Mouse (Mus musculus) c-Kit-negative CD71-positive TER-119-positive erythroid progenitor cells, embryonic 14.5 days (primary cell): ENCODE measurements around the gene Nrxn2.

Source experiments
- DNase-seq: peaks from one replicate; pipeline ENCODE4 v3.0.0-alpha.2; 2013; ENCODE audit warnings: low read depth, low spot score

Gene Nrxn2

GRCm38 (mm10) chr19:6416894-6417761, 1.4 kb upstream of the Nrxn2 start:
- no peak for DNase-seq

GRCm38 (mm10) chr19:6418984-6419692, 607 bp downstream of the Nrxn2 start:
- DNase-seq, result no peak

- DNase-seq, result no peak
Observed at GRCm38 (mm10) chr19:6419805-6420310, 1.3 kb downstream of the Nrxn2 start.

DNA sequence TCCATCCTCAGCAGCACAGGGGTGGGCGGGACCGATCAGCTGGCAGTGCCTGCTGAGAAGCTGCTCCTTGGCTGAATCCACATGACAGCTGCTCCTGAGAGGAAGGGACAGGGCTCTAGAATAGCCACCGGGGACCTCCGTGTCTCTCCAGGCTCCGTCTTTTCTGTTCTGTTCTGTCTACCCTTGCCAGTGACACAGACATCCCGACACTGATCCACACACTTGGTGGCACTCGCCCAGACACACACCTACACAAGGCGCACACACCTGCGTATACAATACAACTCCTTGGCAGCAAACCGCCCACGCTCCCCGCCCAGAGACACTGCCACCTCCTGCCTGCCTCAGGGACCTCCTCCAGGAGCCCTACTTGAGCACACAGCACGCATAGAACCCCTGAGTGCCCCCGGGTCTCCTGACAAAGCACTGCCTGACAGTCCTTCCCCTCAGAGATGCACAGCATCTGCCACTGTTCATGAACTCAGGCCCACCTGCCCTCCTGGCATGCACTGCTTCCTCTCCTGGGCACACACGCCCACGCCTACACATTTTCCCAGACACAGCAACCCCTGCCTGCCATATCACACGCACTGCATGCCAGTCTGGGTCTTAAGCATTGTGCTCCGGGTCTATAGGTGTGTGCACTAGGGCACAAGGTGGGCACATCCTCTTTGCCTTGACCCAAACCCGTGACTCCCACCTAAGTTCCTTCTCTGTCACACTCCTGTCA, 2.1 kb downstream of the Nrxn2 start:
- no peak for DNase-seq

DNA sequence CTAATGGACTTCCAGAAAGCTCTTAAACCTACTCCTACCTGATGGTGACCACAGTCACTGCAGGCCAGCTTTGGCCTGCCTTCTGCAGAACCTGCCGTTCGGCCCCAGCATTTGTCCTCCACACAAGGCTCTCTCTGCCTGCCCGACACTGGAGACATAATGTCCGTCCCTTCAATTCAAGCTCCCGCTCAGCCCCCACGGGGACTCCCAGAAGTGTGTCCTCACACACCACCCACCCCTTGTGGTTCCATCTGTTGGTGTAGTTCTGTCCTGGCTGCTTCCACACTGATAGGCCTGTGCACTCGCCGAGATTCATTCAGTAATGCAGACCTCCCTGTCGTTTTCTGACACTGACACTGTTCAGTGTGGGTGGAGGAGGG, 2.7 kb downstream of the Nrxn2 start:
- DNase-seq, result no peak

DNA sequence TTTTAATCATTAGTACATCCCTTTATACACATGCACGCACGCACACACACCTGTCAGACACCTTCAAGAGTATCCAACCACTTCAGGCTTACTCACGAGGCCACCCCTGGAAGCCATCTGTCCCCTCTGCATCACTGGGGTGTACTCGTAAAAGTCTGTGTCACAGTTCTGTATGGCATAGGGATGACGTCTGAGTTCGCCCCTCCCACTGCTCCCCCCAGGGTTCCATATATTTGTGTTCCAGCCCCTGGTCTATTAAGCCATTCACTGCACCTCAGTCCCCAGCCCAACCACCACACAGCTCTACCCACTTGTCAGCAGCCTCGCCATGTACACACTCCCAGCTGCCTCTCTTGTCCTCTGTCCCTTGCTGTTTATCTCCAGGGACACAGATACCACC, 3.5 kb downstream of the Nrxn2 start:
- no peak for DNase-seq

DNA sequence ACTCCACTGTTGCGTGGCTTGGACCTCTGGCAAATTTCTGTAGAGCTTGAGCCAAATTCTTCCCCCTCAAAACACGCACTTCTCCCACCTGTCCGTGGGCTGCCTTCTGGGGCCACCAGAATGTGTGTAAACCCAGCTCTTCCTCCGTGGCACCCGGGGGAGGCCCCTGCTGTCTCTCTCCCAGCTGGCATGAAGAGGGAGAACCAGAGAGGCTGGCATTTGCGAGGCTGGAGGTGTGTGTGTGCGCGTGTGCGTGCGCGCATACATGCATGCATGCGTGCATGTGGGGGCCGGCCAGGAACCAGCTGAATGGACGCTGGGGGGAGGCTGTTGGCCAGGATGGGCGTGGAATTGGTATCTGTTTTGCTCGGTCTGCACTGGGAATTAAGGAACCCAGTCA, 4.7 kb downstream of the Nrxn2 start:
- no peak for DNase-seq

DNA sequence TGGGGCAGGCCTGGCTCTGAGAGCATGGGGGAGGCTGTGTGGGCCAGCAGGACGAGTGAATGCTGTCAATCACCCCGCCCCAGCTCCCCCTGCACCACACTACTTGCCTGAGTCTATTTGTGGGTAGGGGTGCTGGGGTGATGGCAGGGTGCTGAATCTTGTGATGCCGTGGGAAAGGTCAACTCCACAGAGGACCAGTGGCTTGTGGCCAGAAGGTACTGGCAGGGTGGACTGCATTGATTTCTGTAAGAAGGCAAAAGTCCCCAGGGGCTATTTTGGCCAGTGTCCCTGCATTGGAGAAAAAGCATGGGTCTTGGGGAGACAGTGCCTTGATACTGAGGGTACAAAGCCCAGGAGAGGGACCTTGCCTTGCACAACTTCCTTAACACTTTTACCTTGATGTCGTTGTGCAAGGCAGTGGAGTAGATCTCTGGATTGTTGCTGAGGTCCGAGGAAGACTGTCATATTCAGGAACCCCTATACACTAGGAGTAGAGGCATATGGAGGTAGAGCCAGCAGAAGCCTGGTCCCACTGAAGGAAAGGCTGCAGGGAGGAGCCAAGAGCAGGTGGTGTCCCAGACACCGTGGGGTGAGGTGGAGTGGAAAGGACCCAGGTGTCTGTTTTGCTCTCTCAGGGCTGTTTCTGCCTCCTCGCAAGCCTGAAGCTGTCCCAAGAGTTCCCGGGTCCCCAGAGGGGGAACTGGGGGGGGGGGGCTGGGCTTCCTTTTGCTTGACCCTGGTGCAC, 5.8 kb downstream of the Nrxn2 start:
- DNase-seq, result no peak

DNA sequence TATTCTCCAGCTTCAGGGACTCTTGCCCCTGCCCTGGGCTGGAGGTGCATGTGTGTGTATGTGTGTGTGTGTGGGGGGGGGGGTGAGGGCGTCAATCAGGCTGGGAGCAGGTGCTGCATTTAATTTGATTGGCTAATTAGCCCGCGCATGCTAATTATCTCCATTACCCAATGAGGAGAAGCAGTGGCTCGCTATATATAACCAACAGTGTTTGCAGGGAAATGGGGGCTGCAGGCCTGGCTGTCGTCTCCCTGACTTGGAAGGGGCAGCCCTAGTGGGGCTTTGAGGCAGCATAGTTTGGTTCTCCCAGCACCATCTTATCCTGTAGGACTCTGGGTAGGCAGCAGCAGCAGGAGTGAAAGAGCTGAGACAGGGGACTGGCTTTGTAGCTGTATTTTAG, 7.1 kb downstream of the Nrxn2 start:
- no peak for DNase-seq

GRCm38 (mm10) chr19:6426703-6427500, 8.4 kb downstream of the Nrxn2 start:
- no peak for DNase-seq

- DNase-seq, result no peak
Observed at GRCm38 (mm10) chr19:6427653-6428434, 9.3 kb downstream of the Nrxn2 start.

GRCm38 (mm10) chr19:6428501-6429200, 10.1 kb downstream of the Nrxn2 start:
- DNase-seq, result no peak

GRCm38 (mm10) chr19:6443016-6443415, 24.5 kb downstream of the Nrxn2 start:
- no peak for DNase-seq

DNA sequence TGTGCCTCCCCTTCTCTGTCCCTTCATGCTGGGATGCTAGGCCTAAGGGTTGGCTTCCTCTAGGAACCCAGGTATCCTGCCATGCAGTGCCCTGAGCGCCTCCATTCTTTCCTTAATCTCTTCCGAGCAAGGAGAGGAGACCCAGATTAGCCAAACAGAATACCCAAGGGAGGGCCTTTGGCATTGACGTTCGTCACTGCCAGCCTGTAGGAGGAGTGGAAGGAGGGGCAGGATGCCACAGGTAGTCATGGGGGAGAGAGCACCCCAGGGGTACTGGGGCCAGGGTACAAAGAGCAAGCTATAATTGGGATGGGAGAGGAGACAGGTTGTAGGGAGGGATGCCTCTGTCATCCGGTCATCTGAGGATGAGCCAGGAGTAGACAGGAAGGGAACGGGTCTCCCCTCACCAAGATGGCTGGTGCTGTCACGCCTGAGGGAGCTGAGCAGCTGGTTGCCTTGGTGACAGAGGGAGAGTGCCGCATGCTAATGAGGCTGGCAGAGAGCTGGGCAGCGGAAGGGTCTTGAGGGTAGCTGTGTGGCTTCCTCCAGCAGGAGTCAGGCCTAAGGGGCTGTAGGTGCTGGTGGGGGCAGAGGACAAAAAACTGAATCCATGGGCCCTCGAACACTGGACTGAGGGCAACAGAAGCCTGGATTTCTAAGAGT, 27.4 kb downstream of the Nrxn2 start:
- no peak for DNase-seq

DNA sequence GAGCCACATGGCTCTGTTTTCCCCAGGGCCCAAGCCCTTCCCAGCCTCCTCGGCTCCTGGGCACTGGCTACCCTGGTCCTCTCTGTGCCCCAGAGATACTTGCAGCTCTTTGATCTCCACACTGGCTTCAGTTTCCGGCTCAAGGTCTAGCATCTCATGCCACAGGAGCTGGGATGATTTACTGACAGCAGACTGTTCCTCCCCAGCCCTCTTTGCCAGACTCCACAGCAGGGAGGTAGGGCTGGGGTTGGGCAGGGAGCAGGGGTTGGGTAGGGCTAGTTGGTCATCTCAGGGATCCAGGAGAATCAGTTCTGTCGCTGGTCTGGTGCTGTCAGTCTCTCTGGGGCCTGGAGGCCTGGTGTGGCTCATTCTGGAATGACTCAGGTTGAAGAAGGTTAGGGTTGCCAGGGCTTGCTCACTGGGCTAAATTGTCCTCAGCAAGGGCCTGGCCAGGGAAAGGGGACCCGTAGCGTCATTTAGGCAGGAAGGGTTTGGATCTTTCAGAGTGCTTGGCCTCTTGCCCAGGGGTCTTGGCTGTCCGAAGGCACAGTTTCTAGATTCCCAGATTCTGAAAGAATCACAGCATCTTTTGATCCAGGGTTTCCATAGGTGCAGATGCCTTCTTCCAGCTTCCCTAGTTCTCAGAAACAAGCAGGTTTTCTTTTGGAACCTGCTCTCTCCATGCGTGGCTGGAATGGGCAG, 28.4 kb downstream of the Nrxn2 start:
- no peak for DNase-seq

DNA sequence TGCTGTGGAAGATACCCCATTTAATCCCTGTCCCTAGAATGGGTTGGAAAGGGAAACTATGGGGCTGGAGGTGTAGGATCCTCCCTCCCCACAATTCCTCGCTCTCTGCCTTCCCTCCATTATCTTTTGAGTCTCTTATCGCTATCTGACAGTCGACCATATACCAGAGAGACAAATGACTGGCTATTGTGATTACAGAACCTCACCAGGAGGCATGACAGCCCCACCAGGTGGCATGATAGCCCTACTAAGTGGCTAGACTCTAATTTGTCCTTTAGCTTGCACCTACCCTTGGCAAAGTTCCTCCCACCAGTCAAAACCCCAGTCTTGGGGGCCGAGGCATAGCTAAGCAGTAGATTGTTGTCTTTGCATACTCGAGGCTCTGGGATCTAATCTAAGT, 30.2 kb downstream of the Nrxn2 start:
- no peak for DNase-seq

GRCm38 (mm10) chr19:6449841-6450240, 31.3 kb downstream of the Nrxn2 start:
- DNase-seq, result no peak

GRCm38 (mm10) chr19:6452030-6452494, 33.5 kb downstream of the Nrxn2 start:
- no peak for DNase-seq
